In the genomic region with DNA sequence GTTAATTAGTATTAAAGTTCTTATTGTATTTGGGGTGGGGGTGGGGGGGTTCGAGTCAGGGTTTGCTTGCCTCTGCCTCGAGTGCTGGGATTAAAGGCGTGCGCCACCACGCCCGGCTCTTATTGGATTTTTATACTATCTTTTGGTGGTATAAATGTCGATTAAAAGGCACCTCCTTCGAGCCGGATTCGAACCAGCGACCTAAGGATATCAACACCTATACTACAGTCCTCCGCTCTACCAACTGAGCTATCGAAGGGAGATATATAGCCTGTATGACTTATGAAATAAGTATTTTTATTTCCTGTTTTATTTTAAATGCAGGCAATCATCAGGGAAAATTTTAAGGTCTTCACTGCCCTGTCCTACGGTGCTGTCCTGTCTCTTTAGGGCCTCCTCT, we compare ENCODE assay signal across 9 mouse cellular contexts. TPM values are rescaled to one million over a fixed set of nuclear protein-coding genes. Genes with fewer than 3 reads are reported as not detected.
DNase-seq lines count a peak whose midpoint lies in the region; ATAC-seq lines count a peak whose summit lies in the region.
"Had no signal": no experiment of that assay in that cellular context is flagged by ENCODE, and none has a peak within 500 bp of the region (broad histone marks: within the 10 kb centered on the region; RNA-seq: fewer than 3 reads in every experiment).

No protein-coding gene starts in this region.

- no peak overlapping the region for H3K4me3 ChIP-seq in hindbrain, embryonic 14.5 days (replicated peaks; ENCODE audit: low read length)
- H3K4me3 ChIP-seq in hindbrain, embryonic 16.5 days (ENCODE audit: low read length), result no peak overlapping the region
- H3K4me3 ChIP-seq in liver, embryonic 12.5 days, result no peak overlapping the region
- H3K4me3 ChIP-seq: layer of hippocampus, adult 2 months had no signal

- no peaks in the 10 kb centered on the region for H3K27me3 ChIP-seq in hindbrain, embryonic 14.5 days (ENCODE audit: control insufficient read depth, insufficient read depth, low read length)
- no peaks in the 10 kb centered on the region for H3K27me3 ChIP-seq in hindbrain, embryonic 16.5 days (replicated peaks; ENCODE audit: control insufficient read depth, insufficient read depth, low read length)
- no peaks in the 10 kb centered on the region for H3K27me3 ChIP-seq in liver, embryonic 12.5 days (replicated peaks)

- H3K4me1 ChIP-seq in hindbrain, embryonic 14.5 days (replicated peaks; ENCODE audit: control insufficient read depth, insufficient read depth, low read length), result peaks cover 21% of the 10 kb centered on the region
- H3K4me1 ChIP-seq in hindbrain, embryonic 16.5 days (ENCODE audit: control insufficient read depth, insufficient read depth, low read depth, low read length), result peaks cover 21% of the 10 kb centered on the region
- H3K4me1 ChIP-seq in liver, embryonic 12.5 days, result peaks cover 70% of the 10 kb centered on the region

- DNase-seq in hindbrain, embryonic 14.5 days (ENCODE audit: low spot score), result peak; percentile 60
- peak; percentile 50 to 52 for DNase-seq in B cell, adult 2 months
- DNase-seq in T-cell, adult 2 months (ENCODE audit: low spot score), result peak; percentile 51
- DNase-seq in layer of hippocampus, adult 9-10 months (ENCODE audit: low spot score), result no peak
- DNase-seq in ovary, adult 18-20 months (ENCODE audit: low spot score), result no peak
- DNase-seq in cerebellum, adult 9-11 months, result no peak

- no peaks in the 10 kb centered on the region for H3K9me3 ChIP-seq in hindbrain, embryonic 14.5 days (ENCODE audit: control insufficient read depth, low read length)
- H3K9me3 ChIP-seq in hindbrain, embryonic 16.5 days (ENCODE audit: control insufficient read depth, low read length), result no peaks in the 10 kb centered on the region
- H3K9me3 ChIP-seq in liver, embryonic 12.5 days (replicated peaks), result no peaks in the 10 kb centered on the region

- no peak overlapping the region for H3K4me2 ChIP-seq in hindbrain, embryonic 14.5 days (replicated peaks)
- no peak overlapping the region for H3K4me2 ChIP-seq in hindbrain, embryonic 16.5 days (ENCODE audit: low read length)
- H3K4me2 ChIP-seq in liver, embryonic 12.5 days, result peak overlapping the region; percentile 90

- no peak overlapping the region for H3K27ac ChIP-seq in hindbrain, embryonic 14.5 days
- no peak overlapping the region for H3K27ac ChIP-seq in hindbrain, embryonic 16.5 days (ENCODE audit: low read depth, low read length)
- H3K27ac ChIP-seq in liver, embryonic 12.5 days, result no peak overlapping the region
- H3K27ac ChIP-seq: layer of hippocampus, adult 2 months had no signal

- H3K9ac ChIP-seq in hindbrain, embryonic 14.5 days, result no peak overlapping the region
- H3K9ac ChIP-seq in hindbrain, embryonic 16.5 days (ENCODE audit: low read depth, low read length), result no peak overlapping the region
- no peak overlapping the region for H3K9ac ChIP-seq in liver, embryonic 12.5 days

- H3K36me3 ChIP-seq in hindbrain, embryonic 14.5 days (replicated peaks; ENCODE audit: control insufficient read depth, insufficient read depth), result peaks cover 4% of the 10 kb centered on the region; the same call in 1 of the 2 replicates
- peaks cover 3% of the 10 kb centered on the region for H3K36me3 ChIP-seq in hindbrain, embryonic 16.5 days (ENCODE audit: control insufficient read depth, insufficient read depth, low read length)
- H3K36me3 ChIP-seq in liver, embryonic 12.5 days, result peaks cover 7% of the 10 kb centered on the region

- WGBS in hindbrain, embryonic 14.5 days, result 14% methylated on average over 14 of the region's 14 CpGs
- whole genome bisulfite sequencing in hindbrain, embryonic 16.5 days, result 17% methylated on average over 14 of the region's 14 CpGs
- WGBS in liver, embryonic 12.5 days (ENCODE audit: insufficient replicate concordance), result 6% methylated on average over 14 of the region's 14 CpGs

- ATAC-seq in hindbrain, embryonic 14.5 days (ENCODE audit: low FRiP score), result no peak
- ATAC-seq in hindbrain, embryonic 16.5 days, result no peak
- peak; percentile 68 for ATAC-seq in liver, embryonic 12.5 days

RNA-seq across cellular contexts. Expression of gene Abt1, which starts 3.3 kb away (rescaled TPM):
- 8.5 and 8.9 TPM in 2 replicates for polyA plus RNA-seq in hindbrain, embryonic 14.5 days (2014; fragmentation: Nextera tagmentation; extraction: Ambion mirVana)
- polyA plus RNA-seq in hindbrain, embryonic 16.5 days (2015; fragmentation: Nextera tagmentation; extraction: Ambion mirVana), result 9.8 and 10.1 TPM in 2 replicates
- polyA plus RNA-seq in liver, embryonic 12.5 days (2016; fragmentation: Nextera tagmentation; extraction: Ambion mirVana), result 8.8 and 9.6 TPM in 2 replicates

RNA-seq across cellular contexts. Expression of gene Btn1a1, which starts 38.8 kb away (rescaled TPM):
- 0.05 TPM in 1 of 2 replicates, not detected in the other for polyA plus RNA-seq in hindbrain, embryonic 14.5 days (2014; fragmentation: Nextera tagmentation; extraction: Ambion mirVana)
- 0.09 and 0.20 TPM in 2 replicates for polyA plus RNA-seq in hindbrain, embryonic 16.5 days (2015; fragmentation: Nextera tagmentation; extraction: Ambion mirVana)
- polyA plus RNA-seq in liver, embryonic 12.5 days (2016; fragmentation: Nextera tagmentation; extraction: Ambion mirVana), result 1.9 and 2.5 TPM in 2 replicates

RNA-seq across cellular contexts. Expression of gene Zfp322a, which starts 57.9 kb away (rescaled TPM):
- polyA plus RNA-seq in hindbrain, embryonic 14.5 days (2014; fragmentation: Nextera tagmentation; extraction: Ambion mirVana), result 48.8 and 52.0 TPM in 2 replicates
- 46.2 and 48.2 TPM in 2 replicates for polyA plus RNA-seq in hindbrain, embryonic 16.5 days (2015; fragmentation: Nextera tagmentation; extraction: Ambion mirVana)
- 19.5 and 21.6 TPM in 2 replicates for polyA plus RNA-seq in liver, embryonic 12.5 days (2016; fragmentation: Nextera tagmentation; extraction: Ambion mirVana)

Comparison
In these comparisons a context has a peak if more than half of its experiments do, and no peak if none do; other contexts are left out.
1. DNase-seq: peak in hindbrain, embryonic 14.5 days (single experiment), B cell, adult 2 months (2 of 2) and T-cell, adult 2 months (single experiment); none in layer of hippocampus, adult 9-10 months (single experiment), ovary, adult 18-20 months (single experiment) and cerebellum, adult 9-11 months (single experiment).